Mouse (Mus musculus) midbrain, embryonic 11.5 days (tissue): Measurements from ENCODE around the gene Pdcd1lg2. TPM values are rescaled to one million over a fixed set of nuclear protein-coding genes. Genes with fewer than 3 reads are reported as not detected.

Experiments used
- ATAC-seq: fragments of 200-750 bp; cut with Nextera tagmentation; 2 replicates; pipeline ENCODE4 v1.8.0; 2017; ENCODE audit warnings: moderate TSS enrichment, moderate library complexity; ENCODE audit not compliant: low FRiP score
- DNase-seq: peaks from one replicate; pipeline ENCODE4 v3.0.0; 2015; ENCODE audit warnings: low spot score; ENCODE audit errors: missing footprints
- H3K27ac ChIP-seq: fragments of 300-500 bp; sonication (generic); 2 replicates; pipeline ENCODE4 v1.5.1; 2014; ENCODE audit warnings: low read depth, low read length
- H3K27me3 ChIP-seq: fragments of 300-500 bp; sonication (generic); 2 replicates; pipeline ENCODE4 v1.6.1; 2014; ENCODE audit warnings: mild to moderate bottlenecking, low read length, moderate library complexity, mixed read lengths; ENCODE audit not compliant: control insufficient read depth, insufficient read depth
- H3K36me3 ChIP-seq: fragments of 300-500 bp; sonication (generic); 2 replicates; pipeline ENCODE4 v1.6.1; 2014; ENCODE audit warnings: mild to moderate bottlenecking, low read length, moderate library complexity, mixed read lengths; ENCODE audit not compliant: control insufficient read depth, insufficient read depth
- H3K4me1 ChIP-seq: fragments of 300-500 bp; sonication (generic); 2 replicates; pipeline ENCODE4 v1.6.1; 2014; ENCODE audit warnings: low read length; ENCODE audit not compliant: control insufficient read depth, insufficient read depth
- H3K4me2 ChIP-seq: fragments of 300-500 bp; sonication (generic); 2 replicates; pipeline ENCODE4 v1.6.1; 2014; ENCODE audit warnings: mild to moderate bottlenecking, moderate library complexity
- H3K4me3 ChIP-seq: fragments of 300-500 bp; sonication (generic); 2 replicates; pipeline ENCODE4 v1.5.1; 2014; ENCODE audit warnings: low read depth, low read length
- H3K9ac ChIP-seq: fragments of 300-500 bp; sonication (generic); 2 replicates; pipeline ENCODE4 v1.6.1; 2014; ENCODE audit warnings: low read length
- H3K9me3 ChIP-seq: fragments of 300-500 bp; sonication (generic); 2 replicates; pipeline ENCODE4 v1.6.1; 2016; ENCODE audit warnings: low read length; ENCODE audit not compliant: control insufficient read depth
- WGBS: fragments of 180-500 bp; shearing (Covaris S2); extraction: QIAGEN DNeasy Blood & Tissue Kit; methylation state at CpG from one replicate; pipeline ENCODE4 v1.1.7; 2014; 5-methylcytosine and 5-hydroxymethylcytosine counted together
- polyA plus RNA-seq: library from polyadenylated mRNA; unstranded; fragments of >200 nt; fragmentation: Nextera tagmentation; extraction: Ambion mirVana; gene quantifications from 2 replicates; pipeline ENCODE4 v1.2.1, GENCODE M21; 2014

Gene Pdcd1lg2
- polyA plus RNA-seq, 1 experiment from 2014 or later: not detected

DNA sequence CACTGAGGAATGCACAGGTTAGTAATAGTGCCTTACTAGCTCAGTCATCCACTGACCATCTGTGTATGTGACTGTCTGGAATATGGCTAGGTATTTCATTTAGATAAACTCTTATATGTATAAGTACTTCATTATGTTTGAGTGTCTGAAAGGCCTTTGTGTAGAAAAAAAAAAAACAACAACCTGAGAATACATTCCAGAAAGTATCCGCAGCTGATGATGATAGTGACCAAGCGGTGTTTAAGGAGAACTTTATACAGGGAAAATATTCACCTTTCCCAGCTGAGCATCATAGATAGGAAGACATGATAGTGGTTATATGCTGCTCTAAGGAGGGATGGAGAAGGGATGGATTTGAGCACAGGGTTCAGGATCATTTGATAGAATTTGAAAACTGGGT is 42.7 kb upstream of the Pdcd1lg2 start:
- Histone ChIP-seq H3K4me3 (no peak overlapping the region), H3K27ac (no peak overlapping the region), H3K9me3 (no peaks in the 10 kb centered on the region), H3K9ac (no peak overlapping the region), H3K4me1 (no peaks in the 10 kb centered on the region; the same call in 1 of the 2 replicates), H3K27me3 (no peaks in the 10 kb centered on the region; the same call in 1 of the 2 replicates), H3K36me3 (no peaks in the 10 kb centered on the region), H3K4me2 (no peak overlapping the region)
- ATAC-seq (no peak), DNase-seq (peak; percentile 51)
- 90% methylated on average over 2 of the region's 2 CpGs for WGBS

DNA sequence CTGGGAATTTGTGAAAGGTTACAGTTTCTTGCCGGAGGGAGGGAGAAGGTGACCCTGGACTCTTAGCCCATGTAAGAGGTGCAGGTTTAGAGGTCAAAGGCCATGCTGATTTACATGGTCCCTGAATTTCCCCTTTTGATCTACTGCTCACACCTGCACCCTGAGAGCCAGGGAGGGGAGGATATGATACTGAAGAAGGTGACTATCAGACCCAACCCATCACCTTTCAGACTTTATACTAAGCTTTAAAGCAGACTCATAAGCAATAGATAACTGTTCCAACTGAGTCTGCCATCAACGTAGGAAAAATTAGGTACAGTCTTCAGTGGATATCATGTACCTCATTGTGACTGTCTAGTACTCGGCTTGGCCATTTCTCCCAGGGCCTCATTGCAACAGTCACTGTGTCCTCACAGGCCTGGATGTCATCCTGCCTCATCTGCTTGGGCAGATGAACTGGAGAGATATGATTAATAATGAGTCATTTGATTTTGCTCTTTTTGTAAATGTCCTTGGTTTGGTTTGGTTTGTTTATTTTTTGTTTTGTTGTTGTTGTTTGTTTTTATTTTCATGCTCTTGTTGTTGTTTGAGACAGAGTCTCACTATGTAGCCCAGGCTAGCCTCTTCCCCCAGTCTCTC is 41.9 kb upstream of the Pdcd1lg2 start:
- no peak overlapping the region for H3K9ac ChIP-seq
- ATAC-seq (no peak), DNase-seq (peak; percentile 77)
- H3K9me3 ChIP-seq: no peaks in the 10 kb centered on the region
- no peak overlapping the region for H3K27ac ChIP-seq
- no peaks in the 10 kb centered on the region for H3K36me3 ChIP-seq
- H3K4me3 ChIP-seq: no peak overlapping the region
- peaks cover 3% of the 10 kb centered on the region; the same call in 1 of the 2 replicates for H3K4me1 ChIP-seq
- no peaks in the 10 kb centered on the region; the same call in 1 of the 2 replicates for H3K27me3 ChIP-seq
- WGBS: 73% methylated on average over 3 of the region's 3 CpGs
- no peak overlapping the region for H3K4me2 ChIP-seq

DNA sequence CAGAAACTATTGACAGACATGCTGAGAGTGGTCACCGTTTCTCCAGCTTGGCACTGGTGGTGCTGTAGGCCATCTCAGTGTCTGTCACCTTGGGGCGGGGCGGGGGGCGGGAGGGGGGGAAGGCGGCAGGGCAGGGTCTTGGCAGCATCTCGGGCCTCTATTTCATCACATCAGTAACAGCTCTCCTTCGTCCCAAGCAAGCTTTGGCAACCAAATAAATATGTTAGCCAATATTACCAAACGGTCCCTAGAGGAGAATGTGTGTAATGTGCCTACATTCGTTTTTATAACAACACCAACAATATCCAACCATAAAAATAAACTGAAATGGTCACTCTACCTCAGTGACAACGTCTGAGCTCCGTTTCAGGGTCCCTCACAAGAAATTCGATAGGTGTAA is 40.6 kb upstream of the Pdcd1lg2 start:
- ATAC-seq (no peak), DNase-seq (peak; percentile 35)
- no peaks in the 10 kb centered on the region for H3K36me3 ChIP-seq
- H3K9ac ChIP-seq: no peak overlapping the region
- no peak overlapping the region for H3K27ac ChIP-seq
- no peak overlapping the region for H3K4me2 ChIP-seq
- no peak overlapping the region for H3K4me3 ChIP-seq
- no peaks in the 10 kb centered on the region for H3K9me3 ChIP-seq
- peaks cover 3% of the 10 kb centered on the region; the same call in 1 of the 2 replicates for H3K4me1 ChIP-seq
- 83% methylated on average over 12 of the region's 12 CpGs for WGBS
- H3K27me3 ChIP-seq: no peaks in the 10 kb centered on the region

DNA sequence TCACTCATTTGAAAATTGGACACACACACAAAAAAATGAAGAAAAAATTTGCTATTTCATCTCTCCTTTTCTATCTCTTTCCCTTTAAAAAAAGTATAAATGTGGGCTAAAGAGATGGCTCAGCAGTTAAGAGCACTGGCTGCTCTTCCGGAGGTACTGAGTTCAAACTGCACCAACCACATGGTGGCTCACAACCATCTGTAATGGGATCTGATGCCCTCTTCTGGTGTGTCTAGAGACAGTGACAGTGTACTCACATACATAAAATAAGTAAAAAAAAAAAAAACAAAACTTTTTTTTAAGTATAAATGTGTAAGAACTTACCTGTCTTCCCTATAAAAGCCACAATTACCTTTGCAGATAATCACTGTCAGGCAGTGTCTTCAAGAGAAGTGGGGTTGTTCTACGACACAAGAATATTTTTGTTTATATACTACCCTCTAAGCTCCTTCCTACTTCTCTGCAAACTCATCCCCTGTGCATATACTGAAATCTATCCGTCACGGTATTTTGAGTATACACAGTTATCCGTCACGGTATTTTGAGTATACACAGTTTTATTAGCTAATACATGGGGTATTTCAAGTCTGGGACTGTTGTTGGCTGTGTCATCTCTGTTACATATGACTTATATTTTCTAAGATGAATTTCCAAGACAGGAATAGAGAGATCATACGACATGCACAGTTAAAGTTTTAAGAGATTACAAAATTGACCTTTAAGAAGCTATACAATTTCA is 40.0 kb upstream of the Pdcd1lg2 start:
- Histone ChIP-seq H3K27me3 (no peaks in the 10 kb centered on the region), H3K9me3 (no peaks in the 10 kb centered on the region), H3K4me1 (0 out of 2 replicates have a peak, but pooled peaks cover 3% of the 10 kb centered on the region), H3K27ac (no peak overlapping the region), H3K4me2 (no peak overlapping the region), H3K4me3 (no peak overlapping the region), H3K36me3 (no peaks in the 10 kb centered on the region), H3K9ac (no peak overlapping the region)
- no peak for ATAC-seq
- WGBS: 89% methylated on average over 7 of the region's 7 CpGs
- peak; percentile 44 for DNase-seq

DNA sequence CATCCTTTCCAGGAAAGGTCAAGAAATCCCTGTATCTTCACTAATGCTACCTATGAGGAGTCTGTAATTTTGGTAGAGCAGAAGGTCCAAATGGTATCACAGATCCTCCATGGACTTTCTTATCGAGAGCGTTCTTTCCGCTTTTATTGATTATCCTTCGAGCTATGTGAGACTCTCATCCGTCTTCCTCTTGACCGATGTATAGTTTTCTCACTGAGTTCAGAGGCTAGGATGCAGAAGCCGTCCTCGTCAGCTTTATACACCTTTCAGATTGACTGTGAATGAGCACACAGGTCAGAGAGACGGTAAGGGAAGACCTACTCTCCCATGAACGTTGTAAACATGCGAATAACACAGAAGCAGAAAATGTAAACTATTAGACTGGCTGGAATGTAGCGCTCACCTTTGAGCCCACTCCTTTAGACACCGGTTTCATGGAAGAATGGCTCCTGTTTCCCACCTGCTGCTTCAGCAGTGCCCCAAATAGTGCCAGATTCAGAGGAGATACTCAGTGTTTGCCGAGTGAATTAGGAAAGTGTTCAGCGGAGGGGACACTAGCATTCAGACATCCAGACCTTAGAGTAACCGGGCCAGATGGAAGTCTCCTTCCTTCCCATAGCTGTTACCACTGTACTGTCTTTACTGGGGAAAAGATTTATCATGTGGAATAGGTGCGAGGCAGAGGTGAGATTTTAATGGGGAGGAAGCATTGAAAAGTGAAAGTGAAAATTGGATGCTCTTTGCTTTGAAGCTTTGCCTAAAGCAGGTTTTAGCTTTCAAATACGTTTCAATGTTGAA is 39.2 kb upstream of the Pdcd1lg2 start:
- H3K36me3 ChIP-seq: no peaks in the 10 kb centered on the region
- H3K9ac ChIP-seq: no peak overlapping the region
- ATAC-seq (no peak), DNase-seq (peak; percentile 31)
- WGBS: 86% methylated on average over 18 of the region's 18 CpGs
- H3K27ac ChIP-seq: no peak overlapping the region
- H3K4me1 ChIP-seq: 0 out of 2 replicates have a peak, but pooled peaks cover 3% of the 10 kb centered on the region
- H3K4me3 ChIP-seq: no peak overlapping the region
- H3K27me3 ChIP-seq: no peaks in the 10 kb centered on the region
- no peaks in the 10 kb centered on the region for H3K9me3 ChIP-seq
- H3K4me2 ChIP-seq: no peak overlapping the region

DNA sequence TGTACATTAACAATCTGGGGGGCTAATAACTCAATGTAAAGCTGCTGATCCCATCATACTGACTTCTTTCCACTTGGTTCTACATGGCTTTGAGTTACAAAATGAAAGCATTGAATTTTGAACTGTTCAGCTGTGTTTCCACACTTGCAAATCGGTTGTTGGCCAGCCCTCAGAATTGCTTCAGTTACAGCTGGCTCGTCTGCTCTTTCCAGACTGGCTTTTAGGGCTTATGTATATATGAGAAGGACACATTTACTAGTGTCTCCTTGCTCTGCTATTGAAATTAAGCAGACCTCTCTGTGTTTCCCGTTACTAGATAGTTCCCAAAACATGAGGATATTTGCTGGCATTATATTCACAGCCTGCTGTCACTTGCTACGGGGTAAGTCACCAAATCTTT is 38.6 kb upstream of the Pdcd1lg2 start:
- H3K36me3 ChIP-seq: no peaks in the 10 kb centered on the region
- H3K4me2 ChIP-seq: no peak overlapping the region
- ATAC-seq: no peak
- DNase-seq: no peak
- no peaks in the 10 kb centered on the region for H3K27me3 ChIP-seq
- H3K4me1 ChIP-seq: 0 out of 2 replicates have a peak, but pooled peaks cover 3% of the 10 kb centered on the region
- H3K27ac ChIP-seq: no peak overlapping the region
- 83% methylated on average over 4 of the region's 4 CpGs for WGBS
- no peak overlapping the region for H3K9ac ChIP-seq
- no peaks in the 10 kb centered on the region for H3K9me3 ChIP-seq
- no peak overlapping the region for H3K4me3 ChIP-seq

DNA sequence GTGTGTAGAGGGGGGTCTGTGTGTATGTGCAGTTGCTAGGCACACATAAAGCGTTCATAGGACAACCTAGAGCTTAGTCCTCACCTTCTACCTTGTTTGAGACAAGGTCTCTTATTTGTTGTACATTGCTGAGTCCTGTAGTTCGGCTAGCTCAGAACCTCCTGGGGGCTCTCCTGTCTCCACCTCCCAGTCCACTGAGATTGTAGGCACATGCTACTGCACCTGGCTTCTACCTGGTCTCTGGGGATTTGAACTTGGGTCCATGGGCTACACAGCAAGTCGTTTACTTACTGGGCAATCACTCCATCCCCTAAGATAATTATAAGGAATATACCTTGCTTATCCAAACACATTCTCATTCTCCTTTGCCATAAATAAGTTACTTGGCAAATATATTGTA is 38.1 kb upstream of the Pdcd1lg2 start:
- ATAC-seq: no peak
- H3K9me3 ChIP-seq: no peaks in the 10 kb centered on the region
- H3K4me2 ChIP-seq: no peak overlapping the region
- no peak overlapping the region for H3K9ac ChIP-seq
- 87% methylated on average over 3 of the region's 3 CpGs for WGBS
- peak; percentile 53 for DNase-seq
- H3K36me3 ChIP-seq: no peaks in the 10 kb centered on the region
- H3K4me3 ChIP-seq: no peak overlapping the region
- H3K27ac ChIP-seq: no peak overlapping the region
- H3K4me1 ChIP-seq: 0 out of 2 replicates have a peak, but pooled peaks cover 3% of the 10 kb centered on the region
- H3K27me3 ChIP-seq: no peaks in the 10 kb centered on the region

DNA sequence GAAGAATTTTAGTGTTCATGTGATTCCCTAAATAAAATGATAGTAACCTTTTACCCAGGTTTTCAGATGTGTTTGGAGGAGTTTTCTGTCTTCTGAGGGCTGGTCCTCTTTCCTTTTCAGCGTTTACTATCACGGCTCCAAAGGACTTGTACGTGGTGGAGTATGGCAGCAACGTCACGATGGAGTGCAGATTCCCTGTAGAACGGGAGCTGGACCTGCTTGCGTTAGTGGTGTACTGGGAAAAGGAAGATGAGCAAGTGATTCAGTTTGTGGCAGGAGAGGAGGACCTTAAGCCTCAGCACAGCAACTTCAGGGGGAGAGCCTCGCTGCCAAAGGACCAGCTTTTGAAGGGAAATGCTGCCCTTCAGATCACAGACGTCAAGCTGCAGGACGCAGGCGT is 37.3 kb upstream of the Pdcd1lg2 start:
- Histone ChIP-seq H3K36me3 (no peaks in the 10 kb centered on the region), H3K9me3 (no peaks in the 10 kb centered on the region), H3K27ac (no peak overlapping the region), H3K4me3 (no peak overlapping the region), H3K27me3 (no peaks in the 10 kb centered on the region), H3K4me2 (peak overlapping the region; percentile 9; the same call in 1 of the 2 replicates), H3K4me1 (0 out of 2 replicates have a peak, but pooled peaks cover 3% of the 10 kb centered on the region), H3K9ac (0 out of 2 replicates have a peak overlapping the region, but pooled peaks have one; percentile 12)
- 39% methylated on average over 11 of the region's 11 CpGs for WGBS
- no peak for ATAC-seq
- DNase-seq: peak; percentile 76
